Mouse (Mus musculus) layer of hippocampus, adult 9-10 months (tissue): Measurements from ENCODE around the gene Tekt5.

ENCODE experiments used
- DNase-seq: peaks from one replicate; pipeline ENCODE4 v3.0.0; 2022; ENCODE audit warnings: low spot score

Tekt5 gene

DNA sequence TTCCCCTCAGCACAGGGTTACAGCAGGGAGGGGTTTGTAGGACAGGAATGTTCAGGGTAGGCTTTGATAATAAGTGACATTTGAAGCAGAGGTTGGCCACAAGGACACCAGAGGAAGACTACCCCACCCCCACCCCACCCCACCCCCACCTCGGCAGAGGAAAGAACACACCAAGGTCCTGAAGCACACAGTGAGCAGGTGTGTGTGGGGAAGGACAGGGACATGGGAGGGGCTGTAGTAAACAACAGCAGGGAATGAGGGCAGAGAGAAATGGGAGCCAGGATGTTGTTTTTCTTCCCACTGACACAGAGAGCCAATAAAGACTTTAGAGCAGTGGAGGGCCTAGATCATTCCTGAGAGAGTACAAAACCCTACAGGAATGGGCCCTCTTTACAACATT lies 18.0 kb downstream of the Tekt5 start:
- DNase-seq: no peak

DNA sequence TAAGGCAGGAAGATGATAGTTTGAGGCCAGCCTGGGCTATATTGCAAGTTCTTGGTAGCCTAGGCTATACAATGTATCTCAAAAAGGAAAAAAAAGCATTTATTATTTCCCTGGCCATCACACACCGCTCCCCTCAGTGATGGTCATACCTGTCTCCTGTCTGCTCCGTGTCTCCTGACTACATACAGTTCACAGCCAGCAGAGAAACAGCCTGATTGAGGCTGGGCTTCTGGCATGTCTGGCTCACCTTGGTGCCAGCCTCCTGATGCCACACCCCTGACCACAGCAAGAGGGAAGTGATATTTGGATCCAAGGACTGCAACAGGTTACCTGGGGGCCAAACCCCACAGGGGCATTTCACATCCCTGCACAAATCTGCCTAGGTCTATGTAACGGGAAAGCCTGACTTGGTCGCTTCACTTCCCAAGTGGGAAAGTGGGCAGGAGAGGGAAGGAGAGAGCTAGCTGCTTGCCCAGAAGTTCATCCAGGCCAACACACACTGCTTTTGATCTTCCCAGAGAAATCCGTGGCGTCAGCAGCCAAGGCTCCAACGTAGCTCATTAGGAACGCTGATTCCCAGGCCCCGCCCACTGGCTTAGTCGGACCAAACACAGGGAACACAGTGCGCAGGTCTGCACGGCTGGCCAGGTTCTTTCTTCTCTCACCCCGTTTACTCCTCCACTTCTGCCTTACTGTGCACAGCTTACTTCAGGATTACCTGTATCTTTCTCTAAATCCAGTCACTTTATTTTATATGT lies 20.9 kb downstream of the Tekt5 start:
- no peak for DNase-seq

DNA sequence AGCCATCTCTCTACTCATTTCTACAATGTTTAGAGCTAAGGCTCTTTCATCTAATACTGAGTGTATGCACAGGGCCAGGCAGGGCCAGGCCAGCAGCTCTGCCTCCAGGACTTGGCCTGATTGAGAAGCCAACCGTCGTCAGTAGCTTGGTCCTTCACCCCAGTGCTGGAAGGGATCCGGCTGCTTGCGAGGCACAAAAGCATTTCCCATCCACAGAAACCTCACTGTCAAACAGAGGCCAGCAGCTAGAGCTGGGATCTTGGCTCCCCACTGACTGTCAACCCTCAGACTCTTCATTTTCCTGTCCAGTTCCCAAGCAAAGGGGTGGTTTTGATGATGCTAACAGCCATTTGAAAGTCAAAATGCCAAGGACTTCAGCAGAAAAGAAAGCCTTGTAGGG lies 22.9 kb downstream of the Tekt5 start:
- no peak for DNase-seq

DNA sequence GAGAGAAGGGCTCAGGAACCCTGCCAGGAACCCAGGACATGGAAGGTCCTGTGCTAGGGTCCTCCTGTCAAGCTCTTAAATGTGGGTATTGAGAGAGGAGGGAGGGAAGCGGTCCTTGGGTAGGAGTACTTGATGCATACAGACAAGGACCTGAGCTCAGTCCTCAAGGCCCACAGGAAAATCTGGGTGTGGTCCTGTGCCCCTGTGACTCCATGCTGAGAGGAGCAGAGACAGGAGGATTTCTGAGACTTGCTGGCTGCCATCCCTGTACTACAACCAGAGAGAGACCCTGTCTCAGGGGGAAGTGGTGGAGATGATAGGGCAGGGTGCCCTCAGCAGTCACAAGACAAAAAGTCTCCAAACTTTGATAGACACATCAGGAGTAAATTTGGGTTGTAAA lies 25.3 kb downstream of the Tekt5 start:
- no peak for DNase-seq

DNA sequence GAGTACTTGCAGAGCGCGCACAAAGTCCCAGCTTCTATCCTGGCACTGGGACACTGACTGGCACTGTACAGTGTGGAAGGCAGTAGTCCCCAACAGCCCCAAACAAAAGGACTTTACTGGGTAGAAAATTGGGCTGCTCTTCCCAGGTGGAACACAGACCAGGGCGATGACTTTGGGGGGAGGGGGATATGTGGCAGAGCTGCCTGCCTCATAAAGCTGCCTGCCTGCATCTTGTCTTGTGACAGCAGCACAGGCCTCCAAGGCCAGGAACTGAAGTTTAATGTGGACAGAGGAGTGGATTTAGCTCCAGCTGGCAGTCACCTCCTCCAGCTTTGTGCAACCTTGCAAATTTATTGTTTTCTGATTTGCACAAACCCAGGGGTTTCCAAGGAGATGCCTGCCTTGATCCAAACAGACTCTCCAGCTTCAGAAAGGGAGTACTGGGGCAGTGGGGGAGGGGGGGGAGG lies 25.8 kb downstream of the Tekt5 start:
- DNase-seq: peak; percentile 5

DNA sequence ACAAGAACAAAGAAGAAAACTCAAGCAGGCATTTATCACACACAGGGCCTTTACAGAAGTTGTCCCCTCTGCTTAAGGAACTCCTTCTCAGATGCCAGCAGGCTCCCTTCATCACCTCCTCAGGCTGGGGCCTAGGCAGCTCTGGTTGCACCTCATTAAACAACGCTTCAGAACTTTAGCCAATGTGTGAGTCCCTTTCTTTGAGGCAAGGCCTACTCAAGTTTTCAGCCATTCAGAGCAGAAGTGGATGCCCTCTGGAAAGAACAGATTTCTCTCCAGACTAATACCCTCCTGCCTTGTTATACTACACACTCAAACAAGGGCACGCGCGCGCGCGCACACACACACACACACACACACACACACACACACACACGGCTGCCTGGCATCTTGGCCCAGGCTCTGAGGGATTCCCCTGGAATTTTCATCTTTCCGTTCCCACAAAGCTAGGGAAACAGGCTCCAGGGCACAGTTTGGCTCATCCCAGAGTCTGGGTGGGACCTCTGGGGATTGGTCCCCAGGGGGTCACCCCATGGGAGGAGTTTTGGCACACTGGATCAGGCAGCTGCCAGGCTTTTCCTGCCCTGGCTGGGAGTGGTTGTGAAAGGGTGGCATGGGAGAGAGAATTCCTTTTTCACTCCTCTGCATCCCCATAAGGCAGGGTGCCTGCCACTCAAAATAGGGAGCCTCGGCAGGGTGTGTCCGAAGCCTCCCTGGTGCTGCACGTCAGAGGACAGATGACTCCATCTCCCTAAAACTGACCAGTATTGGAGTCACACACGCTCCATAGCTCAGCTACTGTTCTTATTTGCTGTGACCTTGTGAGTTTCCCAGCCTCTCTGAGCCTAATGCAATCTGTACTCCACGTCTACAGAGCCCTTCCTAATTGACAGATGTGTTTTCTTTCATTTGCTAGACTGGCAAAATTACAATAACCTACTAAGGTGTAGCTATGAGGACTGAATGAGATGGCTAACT lies 28.8 kb downstream of the Tekt5 start:
- DNase-seq: no peak

DNA sequence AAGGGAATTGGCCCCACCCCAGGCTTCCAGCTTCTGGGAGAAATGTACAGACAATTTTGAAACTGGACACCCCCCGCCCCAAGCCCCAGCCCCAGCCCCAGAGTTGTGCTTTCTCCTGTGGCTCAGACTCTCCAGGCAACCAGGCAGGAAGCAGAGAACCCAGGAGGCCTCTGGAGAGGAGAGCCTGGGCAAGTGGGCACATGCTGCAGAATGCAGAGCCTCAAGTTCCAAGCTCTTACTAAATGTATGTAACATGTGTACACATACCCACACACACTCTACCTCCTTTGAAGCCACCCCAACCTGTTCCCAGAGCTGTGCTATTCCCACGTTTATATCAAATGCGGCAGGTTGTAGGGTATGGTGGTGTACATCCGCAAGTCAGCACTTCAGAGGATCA lies 29.5 kb downstream of the Tekt5 start:
- no peak for DNase-seq

DNA sequence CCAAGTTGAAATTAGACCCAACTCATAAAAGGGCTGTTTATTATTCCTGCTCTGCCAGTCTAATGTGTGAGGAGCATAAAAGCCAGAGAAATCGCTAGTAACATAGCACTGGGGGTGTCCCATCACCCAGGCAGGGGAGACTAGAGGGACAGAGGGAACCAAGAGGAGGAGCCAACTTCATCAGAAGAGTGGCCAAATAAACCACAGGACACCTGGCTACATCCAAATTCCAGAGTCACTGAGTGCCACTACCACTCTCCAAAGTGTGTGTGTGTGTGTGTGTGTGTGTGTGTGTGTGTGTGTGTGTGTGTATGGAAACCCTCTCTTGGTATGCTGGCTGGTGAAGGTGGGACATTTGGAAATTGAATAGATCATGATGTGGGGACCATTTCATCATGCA lies 32.2 kb downstream of the Tekt5 start:
- no peak for DNase-seq

DNA sequence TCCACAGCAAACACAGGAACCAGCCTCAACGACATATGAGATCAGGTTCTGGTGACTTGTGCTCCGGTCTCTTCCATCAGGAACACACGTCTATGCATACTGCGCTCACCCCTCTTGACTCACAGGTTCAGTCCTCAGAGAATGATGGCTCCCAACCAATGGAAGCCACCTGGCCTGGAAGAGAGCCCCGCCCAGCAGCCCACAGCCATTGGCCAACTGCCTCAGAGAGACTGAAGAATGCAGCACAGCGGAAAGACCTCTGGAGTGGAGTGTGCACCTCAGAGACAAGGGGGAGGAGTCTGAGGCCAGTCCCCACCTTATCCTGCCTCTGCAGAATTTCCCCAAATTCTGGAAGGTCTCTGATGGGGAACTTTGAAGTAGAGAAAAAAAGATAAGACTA lies 36.0 kb downstream of the Tekt5 start:
- no peak for DNase-seq

DNA sequence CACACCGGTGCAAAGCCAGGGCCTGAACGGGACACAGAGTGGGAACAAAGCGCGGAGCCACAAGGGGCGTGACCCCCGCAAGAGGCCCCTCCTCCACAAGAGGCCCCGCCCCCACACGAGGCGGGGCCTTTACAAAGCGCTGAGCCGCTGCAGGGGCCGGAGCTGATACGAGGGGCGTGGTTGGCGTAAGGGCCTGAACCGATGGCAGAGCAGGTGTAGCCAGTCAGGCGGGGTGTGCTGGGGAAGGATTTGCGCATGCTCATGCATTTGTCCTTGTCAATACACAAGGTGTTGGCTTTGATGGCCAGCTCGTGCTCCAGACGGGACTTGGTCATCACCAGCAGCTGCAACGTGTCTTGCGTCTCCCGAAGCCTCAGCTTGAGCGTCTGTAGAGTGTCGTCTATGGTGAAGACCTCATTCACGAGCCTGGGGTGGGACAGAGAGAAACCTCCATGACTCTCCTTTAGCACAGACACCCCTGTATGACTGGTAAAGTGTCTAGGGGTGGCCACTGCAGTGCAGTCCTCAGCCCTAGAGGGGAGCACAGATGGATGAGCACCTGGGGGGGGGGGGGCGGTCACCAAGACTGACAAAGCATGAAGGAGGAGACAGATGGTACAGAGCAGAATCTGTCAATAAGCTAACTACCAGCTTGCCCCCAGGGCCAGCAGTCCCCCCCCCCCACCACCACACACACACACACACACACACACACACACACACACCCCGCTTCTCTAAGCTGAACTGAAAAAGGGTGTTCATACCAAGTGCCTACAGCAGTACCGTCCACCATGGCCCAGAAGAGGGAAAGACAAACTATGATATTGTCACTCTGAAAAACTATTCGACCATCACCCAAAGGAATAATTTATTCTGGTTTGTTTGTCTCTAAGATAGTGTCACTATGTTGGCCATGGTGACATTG lies 37.0 kb downstream of the Tekt5 start:
- no peak for DNase-seq

DNA sequence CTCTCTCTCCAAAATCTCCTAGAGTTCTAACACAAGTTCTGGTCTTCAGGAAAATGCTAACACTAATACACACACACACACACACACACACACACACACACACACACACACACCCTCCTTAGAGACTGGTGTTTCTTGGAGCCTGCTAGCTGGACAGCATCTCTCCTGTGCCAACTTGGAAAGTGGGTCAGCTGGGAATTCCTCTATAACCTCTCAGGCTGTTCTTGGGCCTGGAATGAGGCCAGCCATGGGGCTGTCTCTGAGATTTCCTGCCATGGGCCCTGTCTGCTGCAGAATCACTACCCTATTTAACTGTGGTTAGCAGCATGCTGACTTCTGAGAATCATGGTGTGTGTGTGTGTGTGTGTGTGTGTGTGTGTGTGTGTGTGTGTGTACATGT lies 40.3 kb downstream of the Tekt5 start:
- no peak for DNase-seq

DNA sequence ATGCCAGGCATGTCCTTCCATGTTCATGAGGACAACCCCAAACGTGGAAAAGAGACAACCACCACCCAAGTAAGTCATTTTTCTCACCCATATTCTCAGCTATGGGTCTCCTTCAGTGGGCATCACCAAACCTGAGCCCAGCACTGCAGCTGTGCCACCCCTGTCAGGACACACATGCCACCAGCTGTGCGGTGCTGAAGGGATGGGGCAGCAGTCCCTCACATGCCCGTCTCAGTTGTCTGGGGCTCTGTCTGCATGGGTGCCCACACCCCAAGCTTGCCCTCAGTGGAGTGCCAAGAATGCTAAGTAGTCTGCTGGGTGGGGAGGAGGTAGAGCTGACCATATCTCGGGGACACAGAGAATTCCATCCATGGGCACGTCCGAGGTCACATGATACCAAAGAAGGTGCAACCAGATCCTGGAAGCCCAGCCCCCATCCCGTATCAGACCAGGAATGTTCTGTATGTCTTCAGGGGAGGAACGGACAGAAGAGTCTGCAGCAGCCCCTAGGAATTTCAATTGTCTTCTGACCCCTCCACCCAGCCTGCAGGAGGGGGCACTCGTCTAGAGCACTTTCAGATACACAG lies 44.1 kb downstream of the Tekt5 start:
- DNase-seq: no peak

DNA sequence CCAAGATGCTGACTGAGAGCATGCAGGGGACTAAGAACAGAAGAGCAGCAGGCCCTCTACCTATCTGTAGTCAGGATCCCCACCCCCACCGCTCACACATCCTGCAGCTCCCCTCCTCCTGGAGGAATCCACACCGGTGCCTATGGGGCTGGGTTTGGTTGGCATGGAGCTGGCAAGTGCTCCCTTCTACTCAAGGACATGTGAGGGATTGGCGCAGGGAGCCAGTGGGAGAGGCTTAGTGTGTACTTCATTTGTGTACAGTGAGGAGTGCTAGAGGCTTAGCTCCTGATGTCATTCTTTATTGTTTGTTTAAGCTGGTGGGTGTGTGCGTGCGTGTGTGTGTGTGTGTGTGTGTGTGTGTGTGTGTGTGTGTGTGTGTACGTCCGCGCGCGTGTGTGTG lies 45.4 kb downstream of the Tekt5 start:
- no peak for DNase-seq

DNA sequence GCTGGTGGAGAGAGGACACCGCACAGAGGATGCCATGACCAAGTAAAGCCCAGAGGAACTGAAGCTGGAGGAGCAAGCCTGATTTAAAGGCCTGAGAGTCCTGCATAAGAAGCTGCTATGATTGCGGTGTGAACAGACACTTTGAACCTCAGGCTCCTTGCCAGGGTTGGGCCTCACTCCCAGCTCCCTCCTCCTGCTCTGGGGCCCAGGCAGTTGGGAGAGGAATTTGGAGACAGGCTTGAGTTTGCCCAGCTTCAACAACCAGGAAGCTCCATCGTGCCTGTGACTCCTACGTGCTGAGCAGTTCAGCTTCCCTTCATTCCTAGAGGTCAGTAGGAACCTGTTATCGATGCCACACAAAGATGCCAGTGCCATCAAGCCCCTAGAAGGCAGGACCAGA lies 45.9 kb downstream of the Tekt5 start:
- no peak for DNase-seq

DNA sequence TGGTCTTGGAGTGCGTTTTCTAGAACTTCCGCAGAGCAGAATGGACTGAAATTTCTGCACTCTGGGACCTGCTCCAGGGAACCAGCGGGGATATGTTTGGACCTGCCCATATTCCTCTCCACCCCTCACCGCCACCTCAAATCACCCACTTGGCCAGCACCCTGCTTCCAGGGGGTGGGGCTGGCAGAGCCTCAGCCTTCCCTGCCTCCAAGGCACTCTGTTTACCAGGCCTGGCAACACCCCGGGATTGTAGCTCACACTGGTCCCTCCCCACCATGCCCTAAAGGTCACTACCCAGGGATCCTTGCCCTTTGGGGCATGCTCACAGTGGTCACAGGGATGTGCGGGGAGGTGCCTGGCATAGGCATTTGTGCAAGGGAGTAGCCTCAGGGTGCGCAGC lies 47.7 kb downstream of the Tekt5 start:
- DNase-seq: no peak

DNA sequence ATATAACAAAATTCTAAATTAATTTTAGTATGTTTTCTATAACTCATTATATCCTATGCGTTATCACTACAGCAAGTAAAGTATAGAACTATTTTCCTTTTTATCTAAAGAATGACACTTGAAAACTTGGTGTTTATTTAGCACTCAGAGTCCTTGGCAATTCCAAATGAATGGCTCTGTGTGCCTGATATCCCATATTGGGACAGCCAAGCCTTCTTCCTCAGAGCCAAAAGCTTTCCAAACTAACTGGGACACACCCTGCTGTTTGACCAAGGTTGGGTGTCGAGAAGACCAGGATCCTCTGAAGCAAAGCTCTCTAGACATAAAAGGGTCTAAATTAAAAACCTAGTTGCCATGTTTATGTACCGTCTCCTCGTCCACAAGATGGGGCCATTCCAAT lies 54.2 kb downstream of the Tekt5 start:
- DNase-seq: no peak

DNA sequence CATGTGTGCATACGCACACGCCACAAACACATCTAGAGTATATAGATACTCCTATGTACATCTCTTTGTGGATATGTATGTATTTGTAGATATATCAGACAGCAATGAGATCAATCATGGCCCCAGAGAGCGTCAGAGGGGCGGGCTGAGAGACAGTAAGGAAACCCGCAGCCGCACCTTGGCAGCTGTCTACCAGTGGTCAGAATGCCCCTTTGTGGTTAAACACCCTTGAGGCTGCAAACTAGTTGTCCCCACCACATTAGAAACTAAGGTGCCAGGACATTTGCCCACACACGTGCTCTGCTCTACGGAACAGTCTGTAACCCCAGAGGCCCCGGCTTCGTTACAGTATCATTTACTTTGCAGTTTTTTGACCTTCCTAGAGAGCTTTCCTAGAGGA lies 55.4 kb downstream of the Tekt5 start:
- DNase-seq: no peak

DNA sequence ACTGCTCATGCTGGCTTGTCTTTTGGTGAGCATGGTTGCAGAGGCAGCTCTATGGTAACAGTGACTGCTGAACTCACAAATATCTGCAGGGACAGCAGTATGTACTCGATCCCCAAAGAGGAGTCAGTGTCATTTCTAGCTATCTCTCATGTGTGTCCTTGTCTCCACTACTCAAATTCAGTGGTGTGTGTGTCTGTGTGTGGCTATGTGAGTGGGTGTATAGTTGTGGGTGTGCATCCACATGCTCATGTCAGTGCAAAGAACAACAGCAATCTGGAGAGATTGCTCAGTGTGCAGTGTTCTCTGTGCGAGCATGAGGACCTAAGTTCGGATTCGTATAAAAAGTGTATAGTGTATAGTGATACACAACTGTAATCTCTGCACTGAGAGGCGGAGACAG lies 56.7 kb downstream of the Tekt5 start:
- DNase-seq: peak; percentile 48

DNA sequence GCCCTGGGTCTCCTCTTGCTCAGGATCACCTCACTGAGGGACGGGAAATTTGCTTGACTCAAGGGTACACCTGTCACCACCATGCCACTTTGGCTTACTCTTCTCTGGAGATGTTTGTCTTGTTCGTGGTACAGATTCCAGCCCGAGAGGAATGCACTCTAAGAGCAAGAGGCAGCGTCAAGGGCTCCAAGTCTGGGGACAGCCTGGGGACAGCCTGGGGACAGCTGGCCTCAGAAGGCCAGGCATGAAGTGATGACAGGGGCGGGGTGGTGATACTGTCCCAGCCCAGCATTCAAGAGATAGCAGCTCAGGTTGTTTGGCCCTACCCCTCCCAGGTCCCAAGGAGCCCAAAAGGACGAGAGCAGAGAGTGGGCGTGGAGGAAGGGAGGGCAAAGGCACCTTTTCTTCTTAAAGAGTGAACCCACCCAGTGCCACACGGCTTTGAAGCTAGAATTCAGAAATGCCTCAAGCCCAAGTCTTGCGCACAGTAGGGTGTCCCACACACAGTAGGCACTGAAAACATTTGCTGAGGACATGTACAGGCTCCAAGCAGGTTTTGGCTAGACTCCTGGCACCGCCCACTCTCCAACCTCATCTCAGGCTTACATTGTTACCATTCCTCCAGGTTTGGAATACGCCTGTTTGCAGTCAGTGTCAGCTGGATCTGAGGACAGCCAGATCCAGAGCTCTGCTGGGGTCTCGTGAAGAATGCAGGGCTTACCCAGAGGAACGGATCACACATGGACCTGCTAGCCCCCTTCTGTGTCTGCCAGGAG lies 57.7 kb downstream of the Tekt5 start:
- DNase-seq: no peak

DNA sequence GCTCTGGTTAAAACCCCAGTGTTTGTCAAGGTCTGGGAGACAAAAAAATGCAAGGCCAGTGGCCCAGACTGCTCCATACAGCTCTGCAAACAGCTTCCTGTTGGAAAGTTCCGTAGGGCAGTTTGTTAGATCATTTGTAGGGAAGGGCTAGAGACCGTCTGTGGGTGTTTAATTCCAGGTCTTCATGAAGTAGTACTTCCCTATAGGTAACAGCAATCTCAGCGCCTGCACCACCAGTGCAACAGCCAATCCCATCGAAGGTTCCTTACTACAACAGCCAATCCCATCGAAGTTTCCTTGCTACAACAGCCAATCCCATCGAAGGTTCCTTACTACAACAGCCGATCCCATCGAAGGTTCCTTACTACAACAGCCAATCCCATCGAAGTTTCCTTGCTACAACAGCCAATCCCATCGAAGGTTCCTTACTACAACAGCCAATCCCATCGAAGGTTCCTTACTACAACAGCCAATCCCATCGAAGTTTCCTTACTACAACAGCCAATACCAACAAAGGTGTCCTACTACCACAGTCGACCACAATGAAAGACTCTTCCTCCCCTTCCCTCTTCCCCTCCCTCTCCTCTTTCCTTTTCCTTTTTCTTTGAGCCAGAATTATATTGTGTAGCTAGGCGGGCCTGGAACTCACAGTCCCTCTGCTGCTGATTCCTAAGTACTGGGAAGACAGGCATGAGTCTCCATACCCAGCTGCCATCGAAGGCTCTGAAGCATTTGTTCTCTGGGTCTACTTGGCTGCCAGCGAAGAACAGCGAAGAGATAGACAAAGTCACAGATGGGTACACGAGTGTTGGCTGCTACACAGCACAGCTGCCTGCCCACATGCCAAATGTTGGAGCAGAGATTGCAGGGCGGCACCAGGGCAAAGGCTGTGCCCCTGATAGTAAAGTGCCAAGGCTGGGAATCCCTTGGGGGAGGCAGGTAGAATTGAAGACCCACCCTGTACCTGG lies 58.6 kb downstream of the Tekt5 start:
- no peak for DNase-seq
